Mouse (Mus musculus): ENCODE measurements around the gene Plk5.

Plk5 gene

GRCm38 (mm10) chr10:80412656-80413541 lies 56.6 kb downstream of the Plk5 start:
- no peak for DNase-seq (ENCODE audit: extremely low read depth, low read depth, low spot score)
